Mouse (Mus musculus): ENCODE results near the gene Desi1.
"Not testable (repeated sequence)": the region's sequence is repeated elsewhere in the genome, so short reads cannot be mapped to it uniquely, and the experiment has no call there.

The Desi1 gene

GRCm38 (mm10) chr15:82017461-82017860 is 16.2 kb downstream of the Desi1 start:
- no peak for DNase-seq

GRCm38 (mm10) chr15:82016830-82017229 is 16.8 kb downstream of the Desi1 start:
- no peak for DNase-seq

GRCm38 (mm10) chr15:82016101-82016808 is 17.4 kb downstream of the Desi1 start:
- DNase-seq = peak; percentile 99 to 100

GRCm38 (mm10) chr15:82015392-82016100 is 18.1 kb downstream of the Desi1 start:
- DNase-seq = peak; percentile 21 to 30

- no peak for DNase-seq
These were observed 18.8 kb downstream of the Desi1 start for GRCm38 (mm10) chr15:82014745-82015391.

- DNase-seq = no peak
These were observed 21.7 kb downstream of the Desi1 start for GRCm38 (mm10) chr15:82011947-82012346.

- no peak for DNase-seq
These were observed 29.4 kb downstream of the Desi1 start for GRCm38 (mm10) chr15:82004257-82004656.

GRCm38 (mm10) chr15:81993992-81994391 is 39.7 kb downstream of the Desi1 start:
- no peak for DNase-seq

GRCm38 (mm10) chr15:81990549-81990948 is 43.1 kb downstream of the Desi1 start:
- no peak for DNase-seq

- peak; percentile 88 to 92 for DNase-seq
These were observed 44.1 kb downstream of the Desi1 start for GRCm38 (mm10) chr15:81989371-81990062.

GRCm38 (mm10) chr15:81987646-81988045 is 46.0 kb downstream of the Desi1 start, which contains the start of gene Xrcc6:
Gene Xrcc6 (plus strand): TSS chr15:81987835.
- DNase-seq = no peak

- DNase-seq = no peak
These were observed 48.1 kb downstream of the Desi1 start for GRCm38 (mm10) chr15:81985267-81986161.

GRCm38 (mm10) chr15:81982173-81982572 is 51.5 kb downstream of the Desi1 start:
- no peak for DNase-seq

- DNase-seq = no peak
These were observed 53.3 kb downstream of the Desi1 start, which contains the start of gene 1700029P11Rik for GRCm38 (mm10) chr15:81980321-81980720. Gene 1700029P11Rik (plus strand): TSS chr15:81980540.

- not testable (repeated sequence) for DNase-seq
These were observed 58.5 kb downstream of the Desi1 start for GRCm38 (mm10) chr15:81975156-81975555.

GRCm38 (mm10) chr15:81970498-81970897 is 63.2 kb downstream of the Desi1 start:
- not testable (repeated sequence) for DNase-seq

- DNase-seq = not testable (repeated sequence)
These were observed 64.0 kb downstream of the Desi1 start for GRCm38 (mm10) chr15:81969635-81970034.

GRCm38 (mm10) chr15:81969173-81969572 is 64.5 kb downstream of the Desi1 start:
- DNase-seq = peak; percentile 25 to 59

GRCm38 (mm10) chr15:81968447-81968846 is 65.2 kb downstream of the Desi1 start:
- DNase-seq = no peak

GRCm38 (mm10) chr15:81967821-81968220 is 65.8 kb downstream of the Desi1 start:
- no peak for DNase-seq

GRCm38 (mm10) chr15:81966062-81966829 is 67.4 kb downstream of the Desi1 start:
- peak in 1 of 2 experiments; percentile 38 for DNase-seq

Measured in lung, adult 18-20 months (tissue).